Mouse (Mus musculus) bone marrow, adult 2 months (tissue): ENCODE measurements around the gene Muc3. TPM values are rescaled to one million over a fixed set of nuclear protein-coding genes. Genes with fewer than 3 reads are reported as not detected.
A peak's percentile ranks its signal among the peaks of the same experiment; 100 is the strongest.

Experiments
- H3K27ac ChIP-seq: fragments of 200-500 bp; 2 replicates; pipeline ENCODE4 v1.5.1; 2012; ENCODE audit warnings: low read depth, mild to moderate bottlenecking, control low read depth, inconsistent platforms, low read length; ENCODE audit not compliant: control insufficient read depth, poor library complexity, insufficient read depth
- H3K4me1 ChIP-seq: fragments of 200-500 bp; 2 replicates; pipeline ENCODE4 v1.6.1; 2011; ENCODE audit warnings: low read length; ENCODE audit not compliant: control insufficient read depth, insufficient read depth
- H3K4me3 ChIP-seq: fragments of 200-500 bp; replicated peaks from 2 replicates; pipeline ENCODE3; 2011; ENCODE audit warnings: mild to moderate bottlenecking, low read depth, low read length, control low read depth; ENCODE audit not compliant: control insufficient read depth
- CTCF ChIP-seq: fragments of 200-500 bp; IDR thresholded peaks from 2 replicates; pipeline ENCODE4 v1.5.1; 2011; ENCODE audit warnings: low read length, control low read depth; ENCODE audit not compliant: control insufficient read depth, insufficient read depth
- POLR2A ChIP-seq: fragments of 200-500 bp; IDR thresholded peaks from 2 replicates; pipeline ENCODE4 v1.6.1; 2011; ENCODE audit warnings: low read depth, mild to moderate bottlenecking, control low read depth, low read length, borderline replicate concordance; ENCODE audit not compliant: control insufficient read depth
- WGBS: fragments of 180-500 bp; shearing (Covaris S2); methylation state at CpG from one replicate; pipeline ENCODE4 v1.1.7; 2018; 5-methylcytosine and 5-hydroxymethylcytosine counted together
- polyA plus RNA-seq: library from polyadenylated mRNA; stranded (reverse); fragments of >200 nt; gene quantifications from 2 replicates; pipeline ENCODE4 v1.2.4, GENCODE M21; 2011; ENCODE audit warnings: low replicate concordance; ENCODE audit not compliant: missing spikeins, insufficient read depth, insufficient read length

Muc3 gene
- polyA plus RNA-seq, 1 experiment = not detected

DNA sequence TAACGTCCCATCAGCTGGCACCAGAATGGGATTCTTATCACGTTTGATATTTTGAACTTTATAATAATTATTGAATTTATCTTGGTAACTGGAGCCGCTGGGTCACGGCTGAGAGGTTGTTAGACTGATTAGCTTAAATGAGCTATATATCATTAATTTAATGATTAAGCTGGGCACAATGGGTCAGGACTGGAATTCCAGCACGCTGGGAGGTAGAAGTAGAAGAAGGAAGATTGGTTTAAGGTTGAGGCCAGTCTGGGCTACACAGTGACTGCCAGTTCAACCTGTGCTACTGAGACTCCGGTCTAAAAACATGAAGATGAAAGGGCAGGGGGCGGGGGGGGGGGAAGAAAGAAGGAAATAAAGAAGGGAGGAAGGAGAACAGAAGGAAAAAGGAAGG, 22.4 kb upstream of the Muc3 start:
- no peaks in the 10 kb centered on the region for H3K4me1 ChIP-seq
- 72% methylated on average over 7 of the region's 7 CpGs for WGBS
- TF ChIP-seq CTCF (no peak), POLR2A (no peak)
- no peak overlapping the region for H3K27ac ChIP-seq
- H3K4me3 ChIP-seq = no peak overlapping the region

DNA sequence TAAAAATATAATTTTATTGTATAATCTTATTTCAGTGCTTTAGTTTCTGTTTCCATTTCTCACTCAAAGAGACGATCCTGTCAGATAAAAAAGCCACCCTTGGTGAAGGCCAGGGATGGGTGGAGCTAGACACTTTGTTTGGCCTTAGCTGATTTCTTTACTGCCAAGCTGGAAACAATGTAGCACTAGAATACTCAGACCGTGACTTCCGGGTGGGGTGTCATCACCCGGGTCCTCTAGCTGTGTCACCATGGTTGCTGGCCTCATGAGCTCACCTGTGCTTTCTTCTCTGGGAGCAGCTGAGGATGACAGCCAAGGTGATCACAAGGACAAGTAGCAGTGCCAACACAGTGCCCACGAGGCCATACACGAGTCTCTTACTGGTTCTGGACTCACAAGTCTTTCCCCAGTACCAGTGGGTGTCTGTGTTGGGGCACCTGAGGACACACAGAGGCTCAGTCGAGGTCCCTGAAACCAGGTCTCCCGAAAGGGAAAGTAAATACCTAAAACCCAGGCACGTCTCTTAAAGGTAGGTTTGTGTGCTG, 21.8 kb upstream of the Muc3 start:
- H3K27ac ChIP-seq = no peak overlapping the region
- no peak for TF ChIP-seq CTCF
- no peak overlapping the region for H3K4me3 ChIP-seq
- 61% methylated on average over 9 of the region's 9 CpGs for WGBS
- no peaks in the 10 kb centered on the region for H3K4me1 ChIP-seq

DNA sequence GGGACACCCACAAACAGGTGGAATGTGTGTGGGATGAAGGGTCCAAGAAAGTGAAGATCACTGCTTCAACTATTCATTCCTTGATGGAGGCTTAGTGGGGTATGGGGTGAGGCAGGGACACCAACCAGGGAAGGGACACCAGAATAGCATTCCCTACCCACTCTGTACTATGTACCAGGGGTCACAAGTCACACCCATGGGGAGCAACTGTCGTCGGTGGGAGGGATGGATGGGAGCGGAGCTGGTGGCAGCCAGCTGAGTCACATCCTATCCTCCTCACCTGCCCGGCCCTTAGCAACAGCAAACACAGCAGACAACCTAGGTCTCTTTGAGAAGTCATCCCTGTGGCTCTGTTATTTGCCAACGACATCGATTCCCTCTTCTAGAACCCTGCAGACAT, 18.4 kb upstream of the Muc3 start:
- no peak for TF ChIP-seq POLR2A
- no peak for TF ChIP-seq CTCF
- Histone ChIP-seq H3K4me1 (no peaks in the 10 kb centered on the region), H3K4me3 (no peak overlapping the region), H3K27ac (no peak overlapping the region)
- 56% methylated on average over 6 of the region's 6 CpGs for WGBS

DNA sequence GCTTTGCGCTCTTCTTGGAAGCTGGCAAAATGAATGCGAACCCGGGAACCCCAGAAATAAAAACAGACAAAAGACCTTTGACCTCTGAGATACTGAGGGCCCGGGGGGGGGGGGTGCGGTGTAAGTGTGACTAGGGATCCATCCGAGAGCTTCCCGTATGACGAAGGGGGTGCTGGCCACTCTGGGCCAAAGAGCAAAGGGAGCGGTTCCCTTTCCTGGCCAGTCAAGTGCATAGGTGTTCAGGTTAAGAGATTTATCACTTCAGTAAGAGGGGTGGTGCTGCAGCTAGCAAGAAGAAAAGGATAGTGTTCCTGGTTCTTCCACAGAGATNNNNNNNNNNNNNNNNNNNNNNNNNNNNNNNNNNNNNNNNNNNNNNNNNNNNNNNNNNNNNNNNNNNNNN, 16.9 kb upstream of the Muc3 start:
- no peak for TF ChIP-seq CTCF
- no peak for TF ChIP-seq POLR2A
- 77% methylated on average over 9 of the region's 9 CpGs for whole genome bisulfite sequencing
- no peaks in the 10 kb centered on the region; the same call in 1 of the 2 replicates for H3K4me1 ChIP-seq
- no peak overlapping the region for H3K27ac ChIP-seq
- H3K4me3 ChIP-seq = no peak overlapping the region

DNA sequence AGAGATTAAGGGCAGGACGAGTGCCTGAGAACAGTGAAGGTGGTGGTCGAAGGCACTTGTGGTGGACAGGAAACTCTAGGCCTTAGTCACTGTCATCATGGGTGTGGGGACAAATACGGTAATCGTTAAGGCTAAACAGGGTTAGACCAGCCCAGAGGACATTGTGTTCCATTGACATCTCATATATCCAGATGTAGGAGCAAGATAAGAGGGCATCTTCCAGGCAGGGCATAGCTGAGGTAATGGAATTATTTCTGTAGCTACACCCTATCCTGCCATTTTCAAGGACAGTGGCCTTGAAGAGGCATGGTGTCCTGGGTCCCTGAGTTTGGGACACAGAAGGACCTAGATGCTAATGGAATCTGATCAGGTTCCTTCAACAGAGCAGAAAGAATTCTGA, 12.7 kb upstream of the Muc3 start:
- TF ChIP-seq POLR2A = no peak
- TF ChIP-seq CTCF = no peak
- no peaks in the 10 kb centered on the region; the same call in 1 of the 2 replicates for H3K4me1 ChIP-seq
- no peak overlapping the region for H3K27ac ChIP-seq
- WGBS = 68% methylated on average over 4 of the region's 4 CpGs
- no peak overlapping the region for H3K4me3 ChIP-seq

DNA sequence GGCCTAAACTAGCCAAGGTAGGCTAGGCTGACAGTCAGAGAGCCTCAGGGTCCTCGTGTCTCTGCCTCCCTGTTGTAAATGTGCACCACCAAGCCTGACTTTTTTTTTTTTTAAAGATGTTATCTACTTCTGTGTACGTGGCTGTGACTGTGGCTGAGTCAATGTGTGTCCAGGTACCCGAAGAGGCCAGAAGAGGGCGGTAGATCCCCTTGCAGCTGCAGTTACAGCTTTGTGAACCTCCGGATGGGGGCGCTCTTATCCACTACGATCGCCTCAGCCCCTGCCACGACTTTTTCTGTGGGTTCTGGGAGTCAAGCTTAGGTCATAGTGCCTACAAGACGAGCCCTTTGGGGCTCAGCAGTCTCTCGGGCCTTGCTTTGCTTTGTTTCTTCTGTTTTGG, 10.3 kb upstream of the Muc3 start:
- Histone ChIP-seq H3K27ac (no peak overlapping the region), H3K4me1 (no peaks in the 10 kb centered on the region; the same call in 1 of the 2 replicates), H3K4me3 (no peak overlapping the region)
- 10% methylated on average over 11 of the region's 11 CpGs for WGBS
- peak; percentile 98 for TF ChIP-seq CTCF
- no peak for TF ChIP-seq POLR2A

DNA sequence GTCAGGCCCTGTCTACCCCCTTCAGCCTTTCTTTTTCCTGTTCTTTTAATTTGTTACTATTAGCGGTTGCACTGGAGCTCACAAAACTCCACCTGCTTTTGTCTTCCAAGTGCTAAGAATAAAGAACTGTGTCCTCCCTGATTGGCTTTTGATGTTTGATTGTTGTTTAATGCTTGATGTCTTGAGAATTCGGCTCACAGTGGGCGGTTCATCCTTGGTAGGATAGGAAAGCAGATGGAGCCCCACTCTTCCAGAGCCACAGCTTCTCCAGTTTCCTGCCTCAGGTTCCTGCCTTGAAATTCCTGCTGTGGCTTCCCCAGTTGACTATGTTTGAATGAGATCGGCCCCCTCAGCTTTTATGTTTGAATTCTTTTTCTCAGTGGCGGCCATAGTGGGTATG, 4.2 kb upstream of the Muc3 start:
- Histone ChIP-seq H3K27ac (no peak overlapping the region), H3K4me1 (no peaks in the 10 kb centered on the region), H3K4me3 (no peak overlapping the region)
- WGBS = 86% methylated on average over 5 of the region's 5 CpGs
- no peak for TF ChIP-seq CTCF
- TF ChIP-seq POLR2A = no peak

DNA sequence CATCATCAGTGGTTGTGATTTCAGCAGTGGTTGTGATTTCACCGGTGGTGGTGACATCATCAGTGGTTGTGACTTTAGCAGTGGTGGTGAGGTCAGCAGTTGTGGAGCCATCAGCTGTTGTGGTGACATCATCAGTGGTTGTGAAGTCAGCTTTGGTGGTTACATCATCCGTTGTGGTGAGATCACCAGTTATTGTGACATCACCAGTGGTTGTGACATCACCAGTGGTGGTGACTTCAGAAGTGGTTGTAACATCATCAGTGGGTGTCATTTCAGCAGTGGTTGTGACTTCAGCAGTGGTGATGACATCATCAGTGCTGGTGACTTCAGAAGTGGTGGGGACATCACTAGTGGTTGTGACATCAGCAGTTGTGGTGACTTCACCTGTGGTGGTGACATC, 3.5 kb upstream of the Muc3 start:
- WGBS = 55% methylated on average over 2 of the region's 2 CpGs
- TF ChIP-seq CTCF (peak; percentile 13; the same call in 1 of the 2 replicates), POLR2A (no peak)
- Histone ChIP-seq H3K4me3 (no peak overlapping the region), H3K4me1 (no peaks in the 10 kb centered on the region), H3K27ac (no peak overlapping the region)

DNA sequence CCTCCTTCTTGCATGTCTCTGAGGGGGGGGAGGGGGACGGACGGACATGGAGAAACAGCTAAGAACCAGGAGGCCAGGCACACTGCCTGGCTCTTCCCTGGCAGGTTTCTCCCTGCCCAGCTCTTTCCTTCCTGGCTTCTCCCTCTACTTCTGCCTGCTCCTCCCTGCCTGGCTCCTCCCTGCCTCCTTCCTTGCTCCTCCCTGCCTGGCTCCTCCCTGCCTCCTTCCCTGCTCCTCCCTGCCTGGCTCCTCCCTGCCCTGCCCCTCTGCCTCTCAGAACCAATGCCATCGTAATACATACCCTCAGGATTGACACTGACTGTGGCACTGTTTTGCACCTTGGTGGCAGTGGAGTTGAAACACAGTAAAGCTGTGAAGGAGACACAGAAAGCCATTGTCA, 8.3 kb downstream of the Muc3 start:
- H3K27ac ChIP-seq = no peak overlapping the region
- no peaks in the 10 kb centered on the region; the same call in 1 of the 2 replicates for H3K4me1 ChIP-seq
- no peak for TF ChIP-seq POLR2A
- 39% methylated on average over 3 of the region's 3 CpGs for WGBS
- H3K4me3 ChIP-seq = no peak overlapping the region
